Mouse (Mus musculus) kidney, postnatal 10 days (tissue): ENCODE measurements around the gene Sox5.

ENCODE experiments used
- DNase-seq: peaks from one replicate; pipeline ENCODE4 v3.0.0; 2021; ENCODE audit warnings: mixed read lengths

Gene Sox5

DNA sequence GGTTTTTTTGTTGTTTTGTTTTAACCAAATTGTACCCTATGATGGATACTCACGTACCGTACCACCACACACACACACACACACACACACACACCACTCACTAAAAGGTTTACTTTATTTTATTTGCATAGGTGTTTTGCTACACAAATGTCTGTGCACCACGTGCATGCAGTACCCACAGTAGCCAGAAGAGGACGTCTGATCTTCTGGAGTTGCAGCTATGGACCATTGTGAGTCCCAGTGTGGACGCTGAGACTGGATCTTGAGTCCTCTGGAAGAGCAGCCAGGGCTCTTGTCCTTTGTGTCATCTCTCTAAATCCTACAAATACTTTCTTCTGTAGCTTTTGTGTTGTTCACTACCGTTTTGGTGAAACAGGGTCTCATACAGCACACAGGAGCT is 776.6 kb downstream of the Sox5 start:
- no peak for DNase-seq

DNA sequence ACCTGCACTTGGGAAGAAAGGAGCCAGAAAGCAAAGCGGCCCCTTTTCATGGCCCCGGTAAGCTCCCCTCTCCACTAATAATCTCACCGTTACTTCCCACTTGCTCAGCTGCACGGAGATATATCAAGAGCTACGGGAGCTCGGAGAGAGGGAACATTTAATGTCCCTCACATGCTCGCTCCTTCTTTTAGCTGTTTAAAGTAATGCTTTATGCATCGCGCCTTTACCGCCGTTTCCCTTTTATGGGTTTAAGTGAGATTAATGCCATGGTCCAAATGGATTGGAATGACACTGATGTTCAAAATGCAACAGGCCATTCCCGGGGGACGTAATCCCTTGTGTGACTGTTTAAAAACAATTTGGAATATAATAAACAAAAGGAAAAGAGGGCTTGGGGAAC is 783.6 kb downstream of the Sox5 start:
- DNase-seq: no peak

DNA sequence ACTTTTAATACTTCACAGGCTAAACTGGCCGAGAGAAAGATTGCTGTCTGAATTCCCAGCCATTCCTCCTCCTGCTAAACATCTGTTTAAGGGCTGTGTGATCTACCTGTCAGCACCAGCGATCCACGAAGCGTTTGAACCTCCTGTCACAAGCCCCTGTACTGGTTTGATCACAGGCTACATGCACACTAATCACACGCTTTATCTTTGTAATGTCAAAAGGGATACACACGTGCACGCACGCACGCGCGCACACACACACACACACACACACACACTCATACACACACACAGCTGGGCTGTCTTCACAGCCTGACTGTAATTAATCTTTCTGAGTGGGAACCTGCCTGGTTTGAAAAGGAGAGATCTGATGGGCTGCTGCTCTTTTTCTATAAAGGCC is 784.2 kb downstream of the Sox5 start:
- DNase-seq: no peak

DNA sequence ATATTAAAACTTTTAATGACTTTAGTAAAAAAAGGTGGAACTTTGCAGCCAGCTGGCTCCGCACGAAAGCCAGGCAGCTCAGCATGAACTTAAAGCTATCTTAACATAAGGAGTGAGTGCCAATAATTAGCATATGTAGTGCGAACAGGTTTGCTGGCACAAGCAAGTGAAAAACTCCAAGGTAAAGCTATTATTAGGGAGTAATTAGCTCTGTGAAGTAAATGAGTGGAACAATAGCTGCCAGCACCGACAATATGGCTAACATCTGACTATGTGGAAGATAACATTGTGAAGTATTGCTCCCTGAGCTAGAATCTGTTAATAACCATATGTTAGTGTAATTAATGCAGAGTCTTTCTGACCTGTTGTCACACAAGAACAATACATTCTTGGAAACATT is 786.7 kb downstream of the Sox5 start:
- no peak for DNase-seq

DNA sequence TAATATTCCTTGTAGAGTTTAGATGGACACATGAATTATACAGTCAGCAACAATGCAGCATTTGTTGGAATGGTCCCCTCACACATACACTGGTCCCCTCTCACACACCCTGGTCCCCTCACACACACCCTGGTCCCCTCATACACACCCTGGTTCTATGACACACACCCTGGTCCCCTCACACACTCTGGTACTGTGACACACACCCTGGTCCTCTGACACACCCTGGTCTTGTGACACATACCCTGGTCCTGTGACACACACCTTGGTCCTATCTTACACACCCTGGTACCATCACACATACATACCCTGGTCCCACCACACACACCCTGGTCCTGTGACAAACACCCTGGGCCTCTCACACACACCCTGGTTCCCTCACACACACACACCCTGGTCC is 794.2 kb downstream of the Sox5 start:
- DNase-seq: no peak

DNA sequence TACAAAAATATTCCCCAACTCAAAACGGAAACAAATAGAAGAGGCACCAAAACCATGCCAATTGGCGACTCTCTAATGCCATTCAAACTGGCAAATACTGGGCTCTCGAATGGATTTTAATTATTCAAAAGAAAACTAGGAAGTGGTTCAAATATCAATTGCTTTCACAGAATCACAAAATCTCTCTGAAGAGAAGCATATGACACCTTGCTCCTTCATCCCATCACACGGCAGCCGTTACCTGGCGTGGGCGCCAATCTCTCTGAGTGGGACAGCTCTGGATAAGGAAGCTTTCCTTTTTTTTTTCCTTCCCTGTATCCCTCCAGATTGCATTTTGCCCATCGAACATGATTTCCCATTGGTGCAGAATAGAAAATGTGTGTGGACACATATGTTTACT is 801.6 kb downstream of the Sox5 start:
- DNase-seq: no peak

DNA sequence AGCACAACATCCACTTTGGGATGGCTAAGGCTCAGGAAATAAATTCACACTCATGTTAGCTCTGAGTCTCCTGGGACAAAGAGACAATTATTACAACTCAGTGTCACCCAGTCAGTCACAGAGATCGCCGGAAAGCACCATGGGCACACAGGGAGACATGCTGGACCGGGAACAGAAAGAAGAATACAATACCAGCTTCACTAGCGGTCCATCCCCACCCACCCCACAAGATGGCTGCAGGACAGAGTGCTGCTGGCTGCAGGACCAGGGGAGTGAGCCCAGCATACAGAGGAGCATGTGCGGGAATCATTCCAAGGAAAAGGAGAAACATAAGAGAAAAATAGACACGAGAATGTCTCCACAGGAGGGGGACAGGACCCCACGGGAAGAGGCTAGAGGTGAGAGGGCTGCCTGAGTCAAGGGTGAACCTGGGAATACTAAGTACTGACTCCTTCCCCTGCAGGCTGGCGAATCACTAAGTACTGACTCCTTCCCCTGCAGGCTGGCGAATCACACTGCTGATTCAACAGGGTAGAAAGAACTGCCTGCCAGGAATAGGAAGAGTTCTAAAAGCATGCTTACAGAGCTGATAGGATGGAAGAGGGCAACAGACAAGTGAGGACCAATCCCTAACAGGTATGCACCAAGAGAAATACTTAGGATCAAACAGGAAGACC is 813.9 kb downstream of the Sox5 start:
- no peak for DNase-seq

DNA sequence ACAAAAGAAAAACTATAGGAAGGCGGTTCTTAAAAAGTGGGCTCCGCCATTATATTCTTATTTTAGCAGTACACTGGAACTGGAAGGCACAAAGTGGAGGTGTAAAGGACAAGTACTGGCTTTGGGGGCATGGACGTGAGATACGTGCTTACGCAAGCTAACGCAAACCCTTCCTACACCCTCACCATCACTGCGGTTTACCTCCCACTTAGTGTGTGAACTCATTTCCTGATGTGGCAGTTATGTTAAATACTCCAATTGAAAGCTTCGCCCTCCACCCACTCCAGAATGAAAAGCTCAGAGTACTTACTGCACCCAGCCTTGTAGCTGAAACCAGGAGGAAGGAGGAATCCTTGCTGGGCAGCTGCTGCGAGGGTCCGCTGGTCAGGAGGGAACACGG is 821.3 kb downstream of the Sox5 start:
- DNase-seq: no peak

DNA sequence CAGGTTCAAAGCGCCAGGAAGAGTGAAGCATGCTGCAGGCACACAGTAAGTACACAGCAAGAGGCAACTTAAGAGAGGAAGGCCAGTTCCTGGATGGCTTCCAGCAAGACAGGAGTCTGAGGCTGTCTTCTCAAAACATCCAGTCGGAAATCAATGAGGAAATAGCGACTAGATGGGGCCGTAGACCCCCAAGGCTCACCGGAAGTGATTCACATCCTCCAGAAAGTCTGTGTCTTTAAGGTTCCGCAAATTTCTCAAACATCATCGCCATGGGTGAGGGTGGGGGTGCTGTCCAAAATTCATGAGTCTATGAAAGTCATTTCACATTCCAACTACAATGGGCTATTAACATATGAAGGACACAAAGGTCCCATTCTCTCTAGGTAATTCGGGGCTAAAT is 821.7 kb downstream of the Sox5 start:
- no peak for DNase-seq

DNA sequence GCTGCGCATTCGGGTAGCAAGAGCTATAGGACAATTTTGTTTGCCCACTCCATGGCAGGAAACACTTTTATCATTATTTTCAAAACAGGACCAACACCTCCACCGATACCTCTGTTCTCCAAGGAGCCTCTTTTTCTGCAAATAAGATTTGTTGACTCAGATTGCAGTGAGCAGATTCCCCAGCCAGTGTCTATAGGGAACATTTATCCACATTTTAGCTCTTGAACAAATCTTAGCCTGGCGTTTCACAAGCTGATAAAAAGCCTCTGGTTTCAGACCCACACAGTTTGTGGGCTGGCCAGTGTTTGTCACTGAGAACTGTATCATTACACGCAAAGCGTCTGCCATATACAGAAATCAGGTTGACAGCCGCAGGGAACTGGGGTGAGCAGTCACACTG is 823.4 kb downstream of the Sox5 start:
- no peak for DNase-seq

DNA sequence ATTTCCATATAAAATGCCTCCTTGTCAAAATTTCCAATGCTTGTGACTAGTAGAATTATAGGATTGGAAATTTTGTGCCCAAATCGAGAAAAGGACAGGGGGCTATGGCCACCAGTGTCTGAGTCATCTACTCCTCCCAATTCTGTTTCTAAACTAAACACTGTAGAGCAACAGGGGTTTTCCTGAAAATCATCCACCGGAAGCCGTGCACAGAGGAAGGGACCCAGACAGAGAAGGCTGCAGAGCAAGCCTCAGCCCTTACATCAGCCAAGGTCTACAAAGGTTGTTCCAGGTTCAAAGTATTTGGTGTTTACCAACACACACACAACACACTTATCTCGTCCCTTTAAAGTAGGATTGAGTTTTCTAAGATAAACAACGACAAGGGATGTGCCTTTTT is 824.7 kb downstream of the Sox5 start:
- DNase-seq: no peak

DNA sequence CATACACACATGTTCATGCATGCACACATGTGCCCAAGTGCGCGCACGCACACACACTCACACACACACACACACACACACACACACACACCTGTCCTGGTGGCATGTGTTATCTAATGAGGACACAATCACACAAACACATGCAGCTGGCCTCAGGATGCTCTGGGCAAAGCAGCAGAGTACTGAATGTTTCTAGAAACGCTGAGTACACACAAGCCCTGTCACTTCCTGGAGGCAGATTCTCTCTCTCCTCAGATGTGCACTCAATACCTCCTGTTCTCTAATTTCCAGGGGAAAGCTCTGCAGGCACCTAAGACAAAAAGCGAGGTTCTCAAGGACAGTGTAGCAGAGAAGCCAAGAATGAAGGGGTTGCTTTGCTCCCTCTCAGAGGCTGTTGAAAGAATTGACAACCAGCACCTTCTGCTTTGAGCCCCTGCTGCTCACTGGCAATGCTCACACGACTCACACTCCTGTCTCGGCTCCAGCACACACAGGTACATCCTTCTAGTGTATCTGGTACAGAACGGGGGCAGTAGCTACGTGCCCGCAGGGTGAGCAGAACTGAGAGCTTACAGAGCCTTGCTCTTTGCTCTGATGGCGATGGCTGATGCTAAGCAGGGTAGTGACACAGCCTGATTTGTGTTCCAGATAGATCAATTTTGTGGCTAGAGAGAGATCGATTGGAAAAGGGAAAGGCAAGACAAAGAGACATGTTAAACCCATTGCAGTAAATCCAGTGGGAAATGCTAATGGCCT is 833.0 kb downstream of the Sox5 start:
- DNase-seq: no peak

DNA sequence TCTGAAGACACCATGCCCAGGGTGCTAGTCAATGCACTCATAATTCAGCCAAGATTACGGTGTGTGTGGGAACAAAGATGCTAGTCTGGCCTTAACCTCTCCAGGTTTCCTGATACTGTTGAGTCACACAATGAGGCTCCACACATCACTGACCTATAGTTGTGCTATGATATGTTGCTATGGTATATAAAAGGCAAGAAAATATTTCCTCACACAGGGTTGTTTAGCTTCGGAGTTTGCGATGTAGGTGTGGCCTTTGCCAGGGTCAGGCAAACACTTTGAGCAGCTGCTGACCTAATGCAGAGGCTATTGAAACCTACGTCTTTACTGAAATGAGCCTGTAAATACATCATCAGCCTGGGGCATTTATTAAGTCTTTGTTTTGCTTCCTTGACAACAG is 833.7 kb downstream of the Sox5 start:
- no peak for DNase-seq

DNA sequence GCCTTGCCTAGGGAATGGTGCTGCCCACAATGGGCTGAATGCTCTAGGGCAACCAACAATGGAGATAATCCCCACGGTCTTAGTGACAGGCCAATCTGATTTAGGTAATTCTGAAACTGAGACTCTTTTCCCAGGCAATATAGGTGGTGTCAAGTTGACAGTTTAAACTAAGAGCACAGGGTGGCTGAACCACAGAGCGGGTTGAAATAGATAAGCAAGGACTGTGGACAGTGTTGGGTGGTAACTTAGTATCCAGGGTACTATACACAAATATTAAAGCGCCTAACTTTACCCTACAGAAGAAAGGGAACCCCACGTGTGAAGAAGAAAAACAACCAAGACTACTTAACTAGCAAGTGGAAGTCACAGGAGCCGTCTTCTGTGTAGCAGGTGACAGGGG is 838.7 kb downstream of the Sox5 start:
- DNase-seq: no peak

DNA sequence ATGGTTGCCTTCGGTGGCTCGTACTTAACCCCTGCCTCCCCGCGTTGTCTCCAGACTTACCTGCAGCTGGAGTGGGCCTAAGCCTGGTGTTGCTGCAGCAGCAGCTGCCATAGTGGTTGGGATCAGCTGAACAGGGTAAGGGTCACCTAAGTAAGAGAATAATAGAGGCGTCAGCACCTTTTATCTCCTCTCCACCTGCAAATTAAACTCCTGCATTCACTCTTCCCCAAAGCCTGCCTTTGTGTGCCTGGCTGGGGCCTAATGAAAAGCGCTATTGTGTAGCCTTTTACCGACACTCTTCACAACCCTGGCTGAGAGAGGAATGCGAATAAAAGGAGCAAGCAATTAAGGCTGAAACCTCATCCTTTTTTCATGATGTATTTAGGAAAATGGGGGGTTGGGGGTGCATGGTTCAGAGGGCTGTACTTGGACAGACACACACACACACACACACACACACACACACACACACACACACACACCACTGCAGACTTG is 840.4 kb downstream of the Sox5 start:
- no peak for DNase-seq

DNA sequence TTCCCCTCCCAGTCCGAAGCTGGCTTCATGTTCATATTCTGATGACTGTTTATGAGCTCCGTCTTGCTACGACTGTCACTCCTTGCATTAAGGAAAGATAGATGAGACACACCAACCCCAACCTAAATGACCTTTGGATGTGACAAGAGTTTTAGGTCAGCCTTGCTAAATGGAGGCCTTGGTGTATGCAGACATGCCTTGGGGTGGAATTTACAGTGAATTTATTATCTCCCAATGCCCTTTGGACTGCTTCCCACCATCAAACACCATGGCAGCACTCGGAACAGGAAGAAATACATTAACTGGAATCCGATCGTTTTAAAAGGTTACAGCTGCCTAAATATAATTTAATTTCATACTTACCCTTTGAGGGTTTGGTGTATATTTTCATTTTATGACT is 858.6 kb downstream of the Sox5 start:
- peak; percentile 30 for DNase-seq

DNA sequence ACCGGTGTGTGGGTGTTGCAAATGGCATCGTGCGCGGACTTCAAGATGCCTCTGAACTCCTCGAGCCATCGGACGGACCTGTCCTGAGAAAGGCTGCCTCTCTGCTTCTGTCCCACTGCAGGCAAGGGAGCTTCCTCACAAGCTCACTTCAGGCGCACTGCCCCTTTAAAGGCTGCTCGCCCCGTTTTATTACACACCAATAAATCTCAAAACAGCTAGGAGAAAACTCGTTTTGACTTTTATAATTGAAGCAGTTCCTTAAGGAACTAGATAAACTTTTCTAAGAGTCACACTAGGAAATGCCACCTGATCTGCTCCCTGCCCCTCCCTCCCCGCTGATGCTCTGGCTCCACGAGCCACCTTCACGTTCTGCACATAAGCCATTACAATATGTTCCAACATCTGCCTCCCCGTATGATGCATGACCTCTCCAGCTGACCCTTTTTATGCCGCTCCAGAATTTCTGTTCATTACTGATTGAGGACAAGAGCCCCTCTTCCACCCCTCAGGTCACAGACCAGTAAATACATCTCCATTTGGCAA is 863.3 kb downstream of the Sox5 start:
- peak; percentile 24 for DNase-seq

DNA sequence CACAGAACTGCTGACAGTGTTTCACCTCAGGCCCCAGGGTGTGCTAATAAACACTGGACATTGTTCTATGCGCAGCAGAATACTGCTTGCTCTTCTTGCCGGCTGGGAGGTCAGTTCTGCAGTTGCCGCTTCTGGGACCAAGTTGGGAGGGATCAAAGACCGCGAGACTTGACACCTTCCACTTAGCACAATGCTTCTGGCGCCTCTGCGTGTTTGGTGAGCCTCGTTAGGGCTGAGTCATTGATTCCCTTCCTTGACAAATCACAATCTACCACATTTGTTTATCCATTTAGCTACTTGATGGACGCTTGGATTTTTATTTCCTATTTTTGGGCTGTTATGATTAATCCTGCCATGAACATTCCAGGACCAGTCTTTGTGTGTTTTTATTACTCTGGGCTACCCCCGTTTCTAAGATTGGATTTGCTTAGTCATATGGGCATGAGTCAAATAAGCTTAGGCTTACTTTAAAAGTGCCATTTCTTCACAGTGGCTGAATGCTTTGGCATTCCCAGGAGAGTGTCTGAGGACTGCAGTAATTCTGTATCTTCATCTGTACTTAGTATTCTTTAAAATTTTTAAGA is 865.5 kb downstream of the Sox5 start:
- no peak for DNase-seq

DNA sequence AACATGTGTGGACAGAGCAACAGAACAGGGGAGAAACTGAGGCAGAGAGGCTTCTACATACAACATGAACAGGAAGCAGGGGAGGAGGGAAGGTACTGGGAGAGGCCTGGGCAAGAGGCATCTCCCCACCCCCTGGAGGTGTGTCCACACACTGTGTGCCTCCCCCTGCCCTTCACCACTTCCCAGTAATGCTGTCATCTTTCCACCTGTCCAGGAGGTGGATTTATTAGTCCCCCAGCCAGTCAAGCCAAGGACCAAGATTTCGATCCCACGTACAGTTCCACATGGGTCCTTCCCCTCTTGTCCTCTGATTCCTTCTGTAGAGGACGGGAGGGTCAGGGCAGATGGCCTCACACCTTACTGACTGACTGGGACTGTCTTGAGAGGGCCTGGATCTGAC is 866.1 kb downstream of the Sox5 start:
- DNase-seq: no peak

DNA sequence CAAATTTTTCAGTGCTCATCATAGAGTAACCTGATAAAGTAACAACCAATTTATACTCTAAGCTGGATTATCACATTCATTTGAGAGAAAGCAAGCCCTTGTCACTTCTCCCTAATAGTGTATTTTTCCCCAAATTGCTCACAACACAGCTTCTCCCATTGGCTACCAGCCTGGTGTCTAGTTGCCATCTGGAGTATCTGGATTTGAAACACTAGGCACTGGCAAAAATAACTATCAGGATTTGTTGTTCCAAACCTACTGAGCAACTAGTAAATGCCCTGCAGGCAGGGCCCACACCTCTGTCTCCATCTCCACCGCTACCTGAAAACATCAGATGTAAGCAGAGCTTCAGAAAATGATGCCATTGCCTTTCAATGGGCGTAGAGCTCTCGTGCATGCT is 869.5 kb downstream of the Sox5 start:
- DNase-seq: no peak

DNA sequence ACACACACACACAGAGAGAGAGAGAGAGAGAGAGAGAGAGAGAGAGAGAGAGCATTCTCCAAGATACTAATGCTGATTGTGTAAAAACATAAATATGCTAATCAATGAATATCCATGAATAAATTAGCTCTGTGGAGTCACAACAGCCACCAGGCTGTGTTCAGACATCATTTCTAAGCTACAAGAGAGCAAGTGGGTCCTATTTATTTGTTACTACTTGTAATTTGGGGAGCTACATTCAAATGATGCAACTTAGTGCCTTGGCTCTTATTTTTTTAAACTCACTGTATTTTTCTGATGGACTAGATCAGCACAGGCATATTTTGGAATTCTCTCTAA is 877.1 kb downstream of the Sox5 start:
- DNase-seq: no peak

DNA sequence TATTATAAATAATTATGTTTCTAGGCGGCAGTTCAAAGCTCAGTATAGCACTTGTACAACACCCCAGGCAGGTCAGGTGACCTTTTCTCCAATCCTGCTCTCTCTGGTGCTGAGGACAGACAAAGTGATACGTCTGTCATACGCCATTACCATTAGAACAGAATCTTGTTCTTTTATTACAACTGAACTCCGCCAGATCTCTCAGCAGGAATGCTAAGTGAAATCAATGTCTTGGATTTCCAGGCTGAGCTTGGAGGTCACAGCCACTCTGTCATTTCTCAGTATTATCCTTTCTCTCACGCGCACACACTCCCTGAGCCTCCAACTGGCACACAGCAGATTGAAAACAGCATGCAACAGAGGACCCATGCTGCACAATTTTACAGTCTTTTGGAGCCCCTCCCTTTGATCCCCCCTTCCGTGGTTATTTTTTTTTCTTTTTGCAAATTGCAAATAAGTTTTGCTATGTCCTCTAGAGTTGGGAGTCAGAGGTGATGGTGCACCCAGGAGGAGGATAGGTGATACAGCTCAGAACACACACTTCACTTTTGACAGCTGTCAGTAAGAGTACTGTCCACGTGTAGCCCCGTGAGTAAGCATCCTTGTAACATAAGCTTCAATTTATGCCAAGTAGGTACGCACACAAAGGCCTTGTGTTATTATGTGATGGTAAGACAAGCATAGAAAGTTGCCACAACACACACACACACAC is 877.6 kb downstream of the Sox5 start:
- no peak for DNase-seq

DNA sequence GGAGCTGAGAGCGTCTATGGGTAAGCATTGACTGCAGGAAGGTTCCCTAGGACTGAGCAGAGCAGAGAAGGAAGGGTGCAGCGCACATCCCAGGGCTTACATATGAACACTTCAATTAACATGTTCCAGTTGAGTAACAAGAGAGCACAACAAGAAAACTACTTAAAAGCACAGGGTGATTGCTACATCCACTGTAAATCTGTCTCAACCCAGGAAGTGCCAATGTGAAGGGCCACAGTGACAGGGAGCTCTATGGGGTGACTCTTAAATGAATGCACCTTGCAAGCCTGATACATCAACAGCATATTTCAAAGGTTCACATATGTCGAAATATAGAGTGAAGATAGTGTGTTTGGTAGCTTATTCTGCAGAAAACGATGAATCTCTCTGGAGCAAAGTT is 880.9 kb downstream of the Sox5 start:
- DNase-seq: no peak

DNA sequence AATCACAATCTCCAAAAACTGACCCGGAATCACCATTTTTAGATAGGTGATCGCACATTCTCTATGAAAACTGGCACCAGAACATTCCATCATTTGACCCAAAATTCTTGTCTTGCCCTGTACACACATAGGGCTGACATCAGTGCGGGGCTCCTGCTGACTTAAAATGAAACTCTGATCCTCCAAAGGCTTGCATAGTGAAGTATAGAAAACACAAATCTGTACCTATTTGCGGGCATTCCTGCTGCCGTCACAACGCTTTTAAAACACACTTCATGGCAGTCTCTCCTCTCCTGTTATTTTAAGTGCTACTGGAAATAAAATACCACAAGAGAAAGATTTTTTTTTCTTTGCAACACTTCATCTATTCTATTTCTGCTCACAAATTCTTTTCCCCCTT is 886.7 kb downstream of the Sox5 start:
- no peak for DNase-seq
